Mouse (Mus musculus) embryonic facial prominence, embryonic 15.5 days (tissue): ENCODE measurements around the gene Taar5. TPM values are rescaled to one million over a fixed set of nuclear protein-coding genes. Genes with fewer than 3 reads are reported as not detected.

Experiments
- polyA plus RNA-seq: library from polyadenylated mRNA; unstranded; fragments of >200 nt; fragmentation: Nextera tagmentation; extraction: Ambion mirVana; gene quantifications from 2 replicates; pipeline ENCODE4 v1.2.1, GENCODE M21; 2015

Gene Taar5
- polyA plus RNA-seq, 1 experiment from 2014 or later, result not detected

Other genes starting within 250 kb of the Taar5 start
- 177 and 204 TPM in 2 replicates for gene Rps12, start 183.4 kb upstream of the Taar5 start, polyA plus RNA-seq
- gene Slc18b1, start 173.7 kb upstream of the Taar5 start, polyA plus RNA-seq, result 19.2 and 26.8 TPM in 2 replicates
- 0.12 and 0.14 TPM in 2 replicates for gene Vnn3, start 119.2 kb upstream of the Taar5 start, polyA plus RNA-seq
- 0.43 and 0.56 TPM in 2 replicates for gene Vnn1, start 76.0 kb upstream of the Taar5 start, polyA plus RNA-seq
- gene Taar1, start 50.4 kb upstream of the Taar5 start, polyA plus RNA-seq, result not detected in 2 replicates
- 0.50 and 0.75 TPM in 2 replicates for gene Taar2, start 32.1 kb upstream of the Taar5 start, polyA plus RNA-seq
- gene Taar3, start 21.1 kb upstream of the Taar5 start, polyA plus RNA-seq, result not detected in 2 replicates
- gene Taar4, start 10.2 kb upstream of the Taar5 start, polyA plus RNA-seq, result not detected in 2 replicates
- not detected in 2 replicates for gene Taar6, start 14.9 kb downstream of the Taar5 start, polyA plus RNA-seq
- gene Taar7a, start 22.8 kb downstream of the Taar5 start, polyA plus RNA-seq, result not detected in 2 replicates
- 0.15 TPM in 1 of 2 replicates, not detected in the other for gene Taar7b, start 29.2 kb downstream of the Taar5 start, polyA plus RNA-seq
- gene Taar7d, start 56.5 kb downstream of the Taar5 start, polyA plus RNA-seq, result 0.27 and 0.37 TPM in 2 replicates
- gene Taar7e, start 66.9 kb downstream of the Taar5 start, polyA plus RNA-seq, result not detected in 2 replicates
- gene Taar7f, start 78.8 kb downstream of the Taar5 start, polyA plus RNA-seq, result not detected in 2 replicates
- gene Taar8a, start 105.8 kb downstream of the Taar5 start, polyA plus RNA-seq, result not detected in 2 replicates
- gene Taar8b, start 121.6 kb downstream of the Taar5 start, polyA plus RNA-seq, result not detected in 2 replicates
- not detected in 2 replicates for gene Taar8c, start 131.2 kb downstream of the Taar5 start, polyA plus RNA-seq
- gene Taar9, start 138.8 kb downstream of the Taar5 start, polyA plus RNA-seq, result not detected in 2 replicates
- 70.1 and 73.2 TPM in 2 replicates for gene Stx7, start 178.6 kb downstream of the Taar5 start, polyA plus RNA-seq